Mouse (Mus musculus): ENCODE data around the gene Ckap5. TPM values are rescaled to one million over a fixed set of nuclear protein-coding genes. Genes with fewer than 3 reads are reported as not detected.
"Not testable (repeated sequence)": the region's sequence is repeated elsewhere in the genome, so short reads cannot be mapped to it uniquely, and the experiment has no call there.

Gene Ckap5
- polyA plus RNA-seq, 1 experiment from 2014 or later, result 124 TPM

DNA sequence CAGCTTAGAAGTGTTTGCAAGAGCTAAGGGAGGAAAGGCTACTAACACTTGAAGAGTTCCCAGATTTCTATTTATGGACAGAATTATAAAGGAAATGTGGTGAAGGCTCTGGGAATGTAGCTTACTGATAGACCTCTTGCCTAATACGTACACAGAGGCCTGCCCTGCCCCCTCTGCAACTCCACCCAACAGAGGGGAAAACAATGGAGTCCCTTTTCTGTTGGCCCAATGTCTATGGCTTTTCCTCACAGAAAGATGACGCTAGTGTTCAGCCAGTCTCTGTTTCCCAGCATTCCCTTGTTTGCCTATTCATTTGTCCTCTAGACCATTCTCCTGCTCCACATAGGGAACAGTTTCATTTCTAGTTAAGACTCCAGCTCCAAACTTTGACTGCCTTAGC lies 9.4 kb upstream of the Ckap5 start:
- no peaks in the 10 kb centered on the region for H3K27me3 ChIP-seq
- H3K36me3 ChIP-seq, result peaks cover 6% of the 10 kb centered on the region
- H3K4me2 ChIP-seq (replicated peaks), result no peak overlapping the region
- no peak overlapping the region for H3K27ac ChIP-seq
- H3K4me3 ChIP-seq, result no peak overlapping the region
- no peak for ATAC-seq (ENCODE audit: insufficient number of reproducible peaks, insufficient read depth, low FRiP score, low TSS enrichment)
- H3K9ac ChIP-seq, result no peak overlapping the region
- no peaks in the 10 kb centered on the region for H3K9me3 ChIP-seq
- no peaks in the 10 kb centered on the region for H3K4me1 ChIP-seq
- 11% methylated on average over 2 of the region's 2 CpGs for WGBS

DNA sequence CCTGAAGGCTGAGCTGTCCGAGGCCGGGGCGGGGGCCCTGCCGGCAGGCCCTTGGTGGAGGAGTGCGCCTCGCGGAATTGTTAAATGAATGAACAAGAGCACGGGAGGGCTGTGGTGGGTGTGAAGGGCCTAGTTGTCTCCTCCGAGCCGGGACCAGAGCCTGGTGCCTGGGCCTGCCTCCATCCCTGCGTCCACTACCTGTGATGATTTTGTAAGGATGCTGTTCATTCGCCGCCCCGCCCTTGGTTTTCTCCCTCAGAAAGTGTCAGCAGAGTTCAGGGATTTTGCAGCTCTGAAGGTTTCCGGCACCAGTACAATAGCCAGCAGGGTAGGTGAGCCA lies 555 bp downstream of the Ckap5 start:
- Histone ChIP-seq H3K4me1 (no peaks in the 10 kb centered on the region; the same call in 1 of the 2 replicates), H3K27me3 (no peaks in the 10 kb centered on the region), H3K9me3 (no peaks in the 10 kb centered on the region), H3K4me2 (replicated peaks) (peak overlapping the region; percentile 71), H3K4me3 (peak overlapping the region; percentile 96), H3K36me3 (peaks cover 10% of the 10 kb centered on the region; the same call in 1 of the 2 replicates), H3K9ac (peak overlapping the region; percentile 95), H3K27ac (peak overlapping the region; percentile 88)
- peak; percentile 61 for ATAC-seq (ENCODE audit: insufficient number of reproducible peaks, insufficient read depth, low FRiP score, low TSS enrichment)
- 0% methylated on average over 15 of the region's 15 CpGs for WGBS

DNA sequence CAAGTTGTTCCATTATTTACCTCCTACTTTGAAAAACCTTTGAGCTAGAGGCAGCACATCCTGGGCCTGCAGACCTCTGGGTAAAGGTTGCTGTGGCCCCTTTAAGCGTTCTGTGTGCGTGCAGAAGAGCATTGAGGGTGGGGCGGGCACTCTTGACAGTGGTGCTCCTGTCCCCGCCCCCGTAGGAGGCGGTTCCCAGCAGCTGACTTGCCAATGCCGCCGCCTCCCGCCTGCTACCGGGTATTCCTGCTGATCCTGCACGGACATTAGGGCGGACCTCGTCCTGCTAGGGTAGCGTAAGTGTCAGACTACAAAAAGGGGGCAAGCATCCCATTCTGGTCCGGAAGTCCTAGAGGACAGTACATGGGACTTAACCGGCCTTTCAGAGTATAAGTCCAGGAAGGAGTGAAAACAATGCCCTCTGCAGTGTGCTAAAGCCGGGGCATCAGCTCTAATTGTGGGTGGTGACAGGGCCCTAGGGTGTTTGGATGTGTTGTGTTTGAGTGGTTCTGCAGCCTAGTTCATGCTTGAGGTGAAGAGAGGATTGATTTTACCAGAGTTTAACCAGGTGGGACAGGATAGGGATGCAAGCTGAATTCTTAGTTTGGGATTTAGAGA lies 11.1 kb downstream of the Ckap5 start:
- 5% methylated on average over 17 of the region's 17 CpGs for WGBS

DNA sequence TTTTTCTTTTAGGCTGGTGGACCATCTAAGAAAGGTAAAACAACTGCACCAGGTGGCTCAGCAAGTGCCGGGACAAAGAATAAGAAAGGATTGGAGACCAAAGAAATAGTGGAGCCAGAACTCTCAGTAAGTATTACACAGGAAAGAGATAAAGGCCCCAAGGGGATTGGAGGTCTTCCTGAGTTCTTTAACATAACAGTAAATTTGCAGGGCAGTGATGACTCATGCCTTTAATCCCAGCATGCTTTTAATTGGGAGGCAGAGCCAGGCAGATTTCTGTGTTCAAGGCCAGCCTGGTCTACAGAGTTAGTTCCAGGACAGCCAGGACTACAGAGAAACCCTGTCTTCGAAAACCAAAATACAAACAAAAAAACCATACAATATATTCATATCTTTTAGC lies 41.6 kb downstream of the Ckap5 start:
- Histone ChIP-seq H3K27me3 (no peaks in the 10 kb centered on the region), H3K4me2 (replicated peaks) (no peak overlapping the region), H3K4me1 (no peaks in the 10 kb centered on the region), H3K9me3 (no peaks in the 10 kb centered on the region), H3K36me3 (peaks cover 72% of the 10 kb centered on the region), H3K9ac (no peak overlapping the region), H3K27ac (no peak overlapping the region), H3K4me3 (no peak overlapping the region)
- WGBS, result 92% methylated on average over 2 of the region's 2 CpGs
- no peak for ATAC-seq (ENCODE audit: insufficient number of reproducible peaks, insufficient read depth, low FRiP score, low TSS enrichment)

More for the DNA sequence above, 11.1 kb downstream of the Ckap5 start:
- Histone ChIP-seq H3K27me3 (no peaks in the 10 kb centered on the region), H3K9me3 (no peaks in the 10 kb centered on the region), H3K4me3 (peak overlapping the region; percentile 24), H3K9ac (peak overlapping the region; percentile 35; the same call in 1 of the 2 replicates), H3K4me1 (peaks cover 8% of the 10 kb centered on the region), H3K4me2 (replicated peaks) (peak overlapping the region; percentile 48), H3K27ac (no peak overlapping the region), H3K36me3 (no peaks in the 10 kb centered on the region)
- peak; percentile 84 for ATAC-seq (ENCODE audit: insufficient number of reproducible peaks, insufficient read depth, low FRiP score, low TSS enrichment)

DNA sequence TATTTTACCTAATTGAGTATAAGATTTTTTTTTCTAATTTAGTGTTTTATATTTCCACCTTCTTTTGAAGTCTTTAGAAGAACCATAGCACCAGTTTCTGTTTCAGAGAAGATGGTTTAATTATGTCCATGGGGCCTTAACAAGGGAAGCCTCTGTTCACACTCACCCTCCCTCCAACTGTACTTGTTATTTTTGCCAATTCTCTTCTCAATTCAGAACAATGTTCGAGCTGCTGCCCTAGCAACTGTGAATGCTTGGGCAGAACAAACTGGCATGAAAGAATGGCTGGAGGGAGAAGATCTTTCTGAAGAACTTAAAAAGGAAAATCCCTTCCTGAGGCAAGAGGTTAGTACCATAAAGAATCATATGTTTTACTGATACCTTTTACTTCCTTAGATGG lies 54.3 kb downstream of the Ckap5 start:
- Histone ChIP-seq H3K9ac (no peak overlapping the region), H3K4me3 (no peak overlapping the region), H3K9me3 (no peaks in the 10 kb centered on the region), H3K27me3 (no peaks in the 10 kb centered on the region), H3K27ac (no peak overlapping the region), H3K4me2 (replicated peaks) (no peak overlapping the region), H3K4me1 (no peaks in the 10 kb centered on the region), H3K36me3 (peaks cover 53% of the 10 kb centered on the region)
- ATAC-seq (ENCODE audit: insufficient number of reproducible peaks, insufficient read depth, low FRiP score, low TSS enrichment), result no peak
- WGBS, result 89% methylated on average over 1 of the region's 1 CpGs

DNA sequence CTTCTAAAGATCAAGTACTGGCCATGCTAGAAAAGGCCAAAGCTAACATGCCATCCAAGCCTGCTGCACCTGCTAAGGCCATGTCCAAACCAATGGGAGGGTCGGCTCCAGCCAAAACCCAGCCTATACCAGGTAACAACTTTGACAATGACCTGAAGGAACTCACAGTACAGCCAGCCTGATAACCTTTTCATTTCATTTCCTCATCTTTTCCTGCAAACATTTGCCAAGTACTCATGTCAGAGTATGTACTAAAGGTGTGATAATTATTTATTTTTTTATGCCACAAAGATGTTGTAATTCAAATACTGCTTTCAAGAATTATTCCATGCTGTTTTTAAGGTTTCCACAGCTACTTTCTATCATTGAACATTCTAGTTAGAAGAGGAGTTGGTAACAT lies 59.7 kb downstream of the Ckap5 start:
- Histone ChIP-seq H3K27ac (no peak overlapping the region), H3K4me3 (no peak overlapping the region), H3K4me1 (no peaks in the 10 kb centered on the region), H3K27me3 (no peaks in the 10 kb centered on the region), H3K4me2 (replicated peaks) (no peak overlapping the region), H3K9me3 (no peaks in the 10 kb centered on the region), H3K9ac (no peak overlapping the region), H3K36me3 (peaks cover 51% of the 10 kb centered on the region)
- 93% methylated on average over 1 of the region's 1 CpGs for WGBS
- ATAC-seq (ENCODE audit: insufficient number of reproducible peaks, insufficient read depth, low FRiP score, low TSS enrichment), result no peak

DNA sequence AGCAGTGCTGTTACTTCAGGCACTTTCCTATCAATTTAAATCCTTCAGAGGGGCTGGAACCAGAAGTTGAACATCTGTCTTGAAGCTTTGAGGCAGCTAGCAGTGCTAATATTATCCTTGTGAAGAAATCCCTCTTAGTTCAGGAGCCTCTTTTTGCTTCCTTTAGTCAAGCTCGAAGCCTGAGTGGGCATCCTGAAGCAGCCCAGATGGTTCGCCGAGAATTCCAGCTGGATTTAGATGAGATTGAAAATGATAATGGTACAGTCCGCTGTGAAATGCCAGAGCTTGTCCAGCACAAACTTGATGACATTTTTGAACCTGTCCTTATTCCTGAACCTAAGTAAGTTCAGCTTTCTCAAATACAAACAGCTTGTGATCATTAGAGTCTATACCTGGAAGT lies 73.9 kb downstream of the Ckap5 start:
- Histone ChIP-seq H3K36me3 (peaks cover 74% of the 10 kb centered on the region), H3K9ac (no peak overlapping the region)

DNA sequence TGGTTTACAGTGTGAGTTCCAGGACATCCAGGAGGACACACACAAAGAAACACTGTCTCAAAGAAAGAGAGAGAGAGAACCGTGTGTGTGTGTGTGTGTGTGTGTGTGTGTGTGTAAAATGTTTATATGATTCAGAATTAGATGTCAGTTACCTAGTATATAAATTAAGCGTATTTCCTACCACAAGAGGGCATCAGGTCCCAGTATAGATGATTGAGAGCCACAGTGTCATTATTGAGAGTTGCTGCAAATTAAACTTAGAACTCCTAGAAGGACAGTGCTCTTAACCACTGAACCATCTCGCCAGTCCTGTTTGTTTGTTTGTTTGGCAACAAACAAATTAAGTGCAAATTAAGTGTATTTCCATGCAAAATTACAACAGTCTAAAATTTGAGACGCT lies 75.8 kb downstream of the Ckap5 start:
- H3K36me3 ChIP-seq, result peaks cover 74% of the 10 kb centered on the region
- WGBS, result 86% methylated on average over 4 of the region's 4 CpGs
- no peaks in the 10 kb centered on the region for H3K27me3 ChIP-seq
- H3K4me3 ChIP-seq, result no peak overlapping the region
- H3K9ac ChIP-seq, result no peak overlapping the region
- no peak for ATAC-seq (ENCODE audit: insufficient number of reproducible peaks, insufficient read depth, low FRiP score, low TSS enrichment)
- H3K4me2 ChIP-seq (replicated peaks), result no peak overlapping the region
- no peak overlapping the region for H3K27ac ChIP-seq
- no peaks in the 10 kb centered on the region for H3K9me3 ChIP-seq
- no peaks in the 10 kb centered on the region for H3K4me1 ChIP-seq

More for the DNA sequence above, 73.9 kb downstream of the Ckap5 start:
- H3K4me3 ChIP-seq, result no peak overlapping the region
- no peak overlapping the region for H3K4me2 ChIP-seq (replicated peaks)
- no peak overlapping the region for H3K27ac ChIP-seq
- WGBS, result 94% methylated on average over 4 of the region's 4 CpGs
- no peaks in the 10 kb centered on the region for H3K4me1 ChIP-seq
- ATAC-seq (ENCODE audit: insufficient number of reproducible peaks, insufficient read depth, low FRiP score, low TSS enrichment), result no peak
- no peaks in the 10 kb centered on the region for H3K27me3 ChIP-seq
- H3K9me3 ChIP-seq, result no peaks in the 10 kb centered on the region

DNA sequence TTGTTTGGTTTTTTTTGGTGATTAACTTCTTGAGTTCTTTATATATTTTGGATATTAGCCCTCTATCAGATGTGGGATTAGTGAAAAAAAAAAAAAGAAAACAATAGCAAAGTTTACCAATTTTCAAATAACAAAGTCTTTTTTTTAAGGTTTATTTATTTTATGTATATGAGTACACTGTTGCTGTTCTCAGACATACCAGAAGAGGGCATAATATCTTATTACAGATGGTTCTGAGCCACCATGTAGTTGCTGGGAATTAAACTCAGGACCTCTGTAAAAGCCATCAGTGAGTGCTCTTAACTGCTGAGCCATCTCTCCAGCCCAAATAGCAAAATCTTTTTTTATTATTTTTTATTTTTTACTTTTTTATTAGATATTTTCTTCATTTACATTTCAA lies 82.8 kb downstream of the Ckap5 start:
- not testable (repeated sequence) for H3K27ac ChIP-seq; H3K4me1 ChIP-seq; H3K4me3 ChIP-seq; H3K27me3 ChIP-seq; H3K9me3 ChIP-seq; ATAC-seq (ENCODE audit: insufficient number of reproducible peaks, insufficient read depth, low FRiP score, low TSS enrichment); H3K9ac ChIP-seq; H3K4me2 ChIP-seq (replicated peaks)
- peaks cover 66% of the 10 kb centered on the region for H3K36me3 ChIP-seq

DNA sequence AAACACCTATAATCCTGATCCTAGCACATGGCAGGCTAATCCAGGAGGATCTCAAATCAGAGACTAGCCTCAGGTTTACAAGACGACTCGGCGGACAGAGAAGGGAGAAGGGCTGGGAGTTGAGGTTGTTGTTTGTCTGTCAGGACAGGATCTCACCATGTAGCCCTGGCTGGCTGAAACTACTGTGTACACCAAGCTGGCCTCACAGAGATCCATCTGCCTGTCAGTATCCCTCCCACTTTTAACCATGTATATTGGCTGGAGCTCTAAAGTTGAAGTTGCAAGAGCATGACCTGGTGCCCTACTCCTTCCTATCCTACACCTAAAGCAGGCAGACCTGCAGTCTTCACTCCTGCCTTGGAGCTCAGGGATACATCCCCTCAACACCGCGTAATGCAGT lies 95.8 kb downstream of the Ckap5 start:
- Histone ChIP-seq H3K36me3 (peaks cover 50% of the 10 kb centered on the region), H3K27ac (no peak overlapping the region), H3K4me2 (replicated peaks) (no peak overlapping the region), H3K4me1 (no peaks in the 10 kb centered on the region), H3K27me3 (no peaks in the 10 kb centered on the region), H3K4me3 (no peak overlapping the region), H3K9ac (no peak overlapping the region), H3K9me3 (no peaks in the 10 kb centered on the region)
- ATAC-seq (ENCODE audit: insufficient number of reproducible peaks, insufficient read depth, low FRiP score, low TSS enrichment), result no peak
- 89% methylated on average over 5 of the region's 5 CpGs for WGBS

DNA sequence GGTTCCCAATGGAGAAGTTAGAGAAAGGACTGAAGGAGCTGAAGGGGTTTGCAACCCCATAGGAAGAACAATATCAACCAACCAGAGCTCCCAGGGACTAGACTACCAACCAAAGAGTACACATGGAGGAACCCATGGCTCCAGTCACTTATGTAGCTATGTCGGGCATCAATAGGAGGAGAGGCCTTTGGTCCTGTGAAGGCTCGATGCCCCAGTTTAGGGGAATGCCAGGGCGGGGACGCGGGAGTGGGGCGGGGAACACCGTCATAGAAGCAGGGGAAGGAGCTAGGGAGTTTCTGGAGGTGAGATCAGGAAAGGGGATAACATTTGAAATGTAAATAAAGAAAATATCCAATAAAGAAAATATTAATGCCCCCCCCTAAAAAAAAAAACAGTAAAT lies 96.8 kb downstream of the Ckap5 start:
- not testable (repeated sequence) for H3K4me1 ChIP-seq; H3K4me2 ChIP-seq (replicated peaks); H3K9me3 ChIP-seq; H3K27ac ChIP-seq; H3K4me3 ChIP-seq; H3K9ac ChIP-seq; H3K27me3 ChIP-seq; ATAC-seq (ENCODE audit: insufficient number of reproducible peaks, insufficient read depth, low FRiP score, low TSS enrichment)
- H3K36me3 ChIP-seq, result peaks cover 40% of the 10 kb centered on the region
- WGBS, result 94% methylated on average over 7 of the region's 7 CpGs

DNA sequence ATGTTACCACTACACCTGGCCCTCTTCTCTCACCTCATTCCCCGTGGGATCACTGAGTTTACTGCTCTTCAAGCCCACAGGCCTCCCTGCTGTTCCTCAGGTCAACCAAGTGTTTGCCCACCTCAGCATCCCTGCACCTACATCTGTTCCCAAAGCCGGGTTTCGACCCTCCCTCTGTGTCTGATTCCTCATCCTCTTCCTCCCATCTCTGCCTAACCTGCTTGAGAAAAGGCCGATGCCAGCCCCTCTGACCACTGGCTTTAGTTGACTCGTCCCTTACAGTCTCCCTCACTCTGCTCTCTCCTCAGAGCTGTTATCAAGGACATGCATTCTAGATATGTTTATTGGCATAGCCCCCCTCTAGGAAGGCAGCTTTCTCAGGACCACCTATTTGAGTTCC lies 100.9 kb downstream of the Ckap5 start:
- H3K27me3 ChIP-seq, result no peaks in the 10 kb centered on the region
- H3K9ac ChIP-seq, result no peak overlapping the region
- no peak for ATAC-seq (ENCODE audit: insufficient number of reproducible peaks, insufficient read depth, low FRiP score, low TSS enrichment)
- no peak overlapping the region for H3K27ac ChIP-seq
- no peaks in the 10 kb centered on the region for H3K9me3 ChIP-seq
- no peak overlapping the region for H3K4me2 ChIP-seq (replicated peaks)
- H3K4me3 ChIP-seq, result no peak overlapping the region
- 76% methylated on average over 5 of the region's 5 CpGs for WGBS
- peaks cover 5% of the 10 kb centered on the region for H3K36me3 ChIP-seq
- no peaks in the 10 kb centered on the region for H3K4me1 ChIP-seq

DNA sequence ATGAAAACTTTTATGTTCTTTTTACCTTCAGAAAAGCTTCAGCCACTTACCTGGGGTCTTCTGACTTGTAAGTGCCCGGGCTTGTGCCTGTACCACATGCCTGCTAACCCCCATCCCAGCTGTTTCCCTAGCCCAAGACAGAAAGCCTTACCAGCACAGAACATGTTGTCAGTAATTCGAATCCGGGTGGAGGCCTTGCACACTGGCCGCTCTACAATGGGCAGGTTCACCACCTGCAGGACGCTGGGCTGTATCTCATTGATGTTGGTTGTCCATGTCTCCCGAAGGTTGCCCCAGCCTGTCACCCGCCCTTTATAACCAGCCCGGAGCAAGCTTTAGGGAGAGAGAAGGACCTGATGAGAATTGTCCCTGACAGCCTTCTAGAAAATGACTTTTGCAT lies 101.6 kb downstream of the Ckap5 start:
- no peaks in the 10 kb centered on the region for H3K4me1 ChIP-seq
- no peak overlapping the region for H3K9ac ChIP-seq
- ATAC-seq (ENCODE audit: insufficient number of reproducible peaks, insufficient read depth, low FRiP score, low TSS enrichment), result no peak
- H3K4me3 ChIP-seq, result no peak overlapping the region
- H3K4me2 ChIP-seq (replicated peaks), result no peak overlapping the region
- H3K27me3 ChIP-seq, result no peaks in the 10 kb centered on the region
- WGBS, result 90% methylated on average over 8 of the region's 8 CpGs
- H3K36me3 ChIP-seq, result no peaks in the 10 kb centered on the region; the same call in 1 of the 2 replicates
- H3K27ac ChIP-seq, result no peak overlapping the region
- H3K9me3 ChIP-seq, result no peaks in the 10 kb centered on the region
